Mouse (Mus musculus) stomach, postnatal 0 days (tissue): ENCODE data around the gene Stk25.
A peak's percentile ranks its signal among the peaks of the same experiment; 100 is the strongest.

Experiments
- CTCF ChIP-seq: IDR thresholded peaks from 2 replicates; pipeline ENCODE4 v1.5.1; 2016; ENCODE audit warnings: antibody characterized with exemption, low read depth, mild to moderate bottlenecking, moderate library complexity
- EP300 ChIP-seq: optimal IDR thresholded peaks from 2 replicates; pipeline ENCODE3; 2016; ENCODE audit warnings: antibody characterized with exemption

DNA sequence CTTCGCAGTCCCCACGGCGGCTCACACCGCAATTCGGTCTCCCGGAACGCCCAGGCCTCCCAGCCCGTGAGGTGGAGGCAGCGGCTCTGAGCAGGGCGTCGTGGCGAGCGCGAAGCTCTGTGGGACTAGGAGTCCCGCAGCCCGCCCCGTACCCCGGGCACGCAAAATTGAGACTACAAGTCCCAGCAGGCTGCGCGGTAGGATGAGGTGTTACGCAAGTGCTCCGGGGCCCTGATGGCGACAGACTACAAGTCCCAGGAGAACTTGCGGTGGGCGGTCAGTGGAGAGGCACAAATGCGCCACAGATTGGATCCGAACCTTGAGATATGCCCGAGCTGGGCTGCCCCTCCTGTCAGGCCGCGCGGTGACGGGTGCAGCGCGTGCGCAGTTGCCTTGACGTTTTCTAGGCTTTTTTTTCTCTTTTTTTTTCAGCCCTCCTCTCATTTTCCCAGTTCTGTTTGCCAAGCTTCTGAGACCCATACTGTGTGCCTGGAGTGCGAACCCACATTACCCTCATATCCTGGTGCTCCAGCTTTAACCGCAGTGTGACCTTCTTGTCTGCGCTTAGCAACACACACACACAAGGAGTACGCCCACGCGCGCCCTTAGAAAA, 22.8 kb downstream of the Stk25 start:
- peak; percentile 1; the same call in 1 of the 2 replicates for TF ChIP-seq CTCF
- no peak for TF ChIP-seq EP300
